Mouse (Mus musculus): ENCODE results near the gene Zfp553. TPM values are rescaled to one million over a fixed set of nuclear protein-coding genes. Genes with fewer than 3 reads are reported as not detected.
"Not testable (repeated sequence)": the region's sequence is repeated elsewhere in the genome, so short reads cannot be mapped to it uniquely, and the experiment has no call there.

Zfp553 gene
- polyA plus RNA-seq, 2 experiments from 2014 or later = 6.6 to 7.9 TPM

GRCm38 (mm10) chr7:127233765-127234164, 904 bp downstream of the Zfp553 start:
- ATAC-seq = no peak

GRCm38 (mm10) chr7:127234777-127235176, 1.9 kb downstream of the Zfp553 start:
- ATAC-seq = no peak

- ATAC-seq = no peak
Observed at GRCm38 (mm10) chr7:127243361-127243867, 10.6 kb downstream of the Zfp553 start.

GRCm38 (mm10) chr7:127243870-127244657, 11.2 kb downstream of the Zfp553 start, which contains the start of gene Zfp771:
TSS of gene Zfp771 (plus strand) at chr7:127244274.
- peak; percentile 89 for ATAC-seq

GRCm38 (mm10) chr7:127244658-127245510, 12.0 kb downstream of the Zfp553 start:
- ATAC-seq = no peak

- not testable (repeated sequence) for ATAC-seq
Observed at GRCm38 (mm10) chr7:127250511-127250910, 17.6 kb downstream of the Zfp553 start.

GRCm38 (mm10) chr7:127252414-127252813, 19.6 kb downstream of the Zfp553 start:
- no peak for ATAC-seq

GRCm38 (mm10) chr7:127253341-127253740, 20.5 kb downstream of the Zfp553 start:
- no peak for ATAC-seq

- ATAC-seq = peak; percentile 92
Observed at GRCm38 (mm10) chr7:127253821-127254769, 21.2 kb downstream of the Zfp553 start.

- ATAC-seq = no peak
Observed at GRCm38 (mm10) chr7:127255008-127255407, 22.1 kb downstream of the Zfp553 start.

- ATAC-seq = no peak
Observed at GRCm38 (mm10) chr7:127255965-127256364, 23.1 kb downstream of the Zfp553 start.

- no peak for ATAC-seq
Observed at GRCm38 (mm10) chr7:127256518-127256917, 23.7 kb downstream of the Zfp553 start.

GRCm38 (mm10) chr7:127259186-127259905, 26.5 kb downstream of the Zfp553 start:
- no peak for ATAC-seq

- peak; percentile 98 for ATAC-seq
Observed at GRCm38 (mm10) chr7:127260309-127261111, 27.6 kb downstream of the Zfp553 start, which contains the start of gene Dctpp1. TSS of gene Dctpp1 (minus strand) at chr7:127260709.

- no peak for ATAC-seq
Observed at GRCm38 (mm10) chr7:127262218-127262961, 29.5 kb downstream of the Zfp553 start.

- ATAC-seq = no peak
Observed at GRCm38 (mm10) chr7:127263526-127263925, 30.7 kb downstream of the Zfp553 start.

- ATAC-seq = no peak
Observed at GRCm38 (mm10) chr7:127270256-127270655, 37.4 kb downstream of the Zfp553 start.

- ATAC-seq = no peak
Observed at GRCm38 (mm10) chr7:127270666-127271065, 37.8 kb downstream of the Zfp553 start.

- no peak for ATAC-seq
Observed at GRCm38 (mm10) chr7:127271093-127271492, 38.2 kb downstream of the Zfp553 start.

GRCm38 (mm10) chr7:127272566-127272965, 39.7 kb downstream of the Zfp553 start:
- ATAC-seq = no peak
